Mouse (Mus musculus): ENCODE results near the gene Sipa1l2. TPM values are rescaled to one million over a fixed set of nuclear protein-coding genes. Genes with fewer than 3 reads are reported as not detected.

Sipa1l2 gene
- total RNA-seq, 1 experiment from 2014 or later = 39.0 TPM

DNA sequence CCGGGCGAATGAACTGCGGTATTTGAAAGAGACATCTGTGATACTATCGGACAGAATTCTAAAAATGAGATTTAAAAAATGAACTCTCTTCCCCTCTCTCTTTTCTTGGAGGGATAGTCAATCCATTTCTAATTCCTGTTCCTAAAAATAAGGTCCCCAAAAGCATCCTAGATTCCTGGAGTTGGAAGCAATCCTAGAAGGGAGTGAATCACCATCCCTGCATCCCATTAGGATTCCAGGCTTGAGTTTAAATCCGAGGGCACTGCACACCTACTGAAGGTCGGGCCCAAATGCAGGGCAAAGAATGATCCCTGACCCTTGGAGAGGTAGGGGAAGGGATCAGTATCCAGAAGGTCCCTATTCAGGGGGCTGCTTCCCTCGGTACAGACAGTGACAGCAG, 17.0 kb upstream of the Sipa1l2 start:
- ATAC-seq (ENCODE audit: extremely low read depth, insufficient number of reproducible peaks, low FRiP score, poor library complexity, severe bottlenecking) = no peak

DNA sequence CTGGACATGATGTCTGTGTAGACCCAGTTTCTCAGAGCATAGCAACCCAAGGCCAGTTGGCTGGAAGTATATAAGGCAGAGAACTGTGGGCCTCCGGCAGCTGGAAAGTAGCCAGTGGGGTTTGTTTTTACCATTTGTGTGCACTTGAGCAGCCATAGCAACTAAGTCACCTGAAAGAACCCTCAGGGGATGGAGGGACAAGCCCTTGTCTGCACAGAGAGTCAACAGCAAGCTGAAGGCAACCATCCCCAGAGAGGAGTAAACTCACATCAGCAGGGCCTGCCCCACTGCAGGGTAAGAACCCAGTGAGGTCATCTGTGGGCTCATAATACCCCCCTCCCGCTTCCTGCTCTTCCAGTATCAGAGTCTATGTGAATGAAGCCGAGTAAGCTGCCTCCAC, 14.7 kb upstream of the Sipa1l2 start:
- no peak for ATAC-seq (ENCODE audit: extremely low read depth, insufficient number of reproducible peaks, low FRiP score, poor library complexity, severe bottlenecking)

DNA sequence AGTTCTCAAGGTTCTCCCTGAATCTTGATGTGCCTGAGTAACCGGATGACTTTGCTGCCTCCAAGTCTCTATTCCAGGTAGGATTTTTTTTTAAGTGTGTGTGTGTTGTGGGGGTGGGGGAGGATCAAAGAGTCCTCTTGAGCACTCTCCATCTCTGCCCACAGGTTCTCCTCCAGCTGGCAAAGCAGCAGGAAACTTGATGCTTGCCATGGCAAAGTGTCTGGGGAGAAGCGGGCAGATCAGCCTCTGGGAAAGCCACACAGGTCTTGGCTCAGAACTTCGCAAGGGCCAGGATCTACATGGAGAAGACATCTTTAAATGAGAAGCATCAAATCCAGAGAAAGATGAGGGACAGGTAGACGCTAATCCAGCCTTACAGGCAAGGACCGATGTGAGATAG, 10.8 kb upstream of the Sipa1l2 start:
- ATAC-seq (ENCODE audit: extremely low read depth, insufficient number of reproducible peaks, low FRiP score, poor library complexity, severe bottlenecking) = no peak

DNA sequence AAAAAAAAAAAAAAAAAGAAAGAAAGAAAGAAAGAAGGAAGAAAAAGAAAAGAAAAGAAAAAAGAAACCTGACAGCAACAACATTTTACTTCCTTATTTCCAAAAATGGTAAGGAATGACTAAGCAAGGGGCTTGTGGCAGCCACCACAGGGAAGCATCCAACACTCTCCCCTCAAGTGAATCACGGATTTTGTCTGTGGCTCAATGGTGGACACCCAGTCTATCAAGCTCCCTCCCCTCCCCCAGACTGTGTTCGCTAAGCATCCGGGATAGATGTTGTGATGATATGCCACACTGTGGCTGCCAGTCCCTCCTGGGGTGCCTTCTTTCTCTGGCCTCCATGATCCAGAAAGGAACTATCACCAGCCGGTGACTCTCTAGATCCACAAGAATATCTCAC, 6.5 kb upstream of the Sipa1l2 start:
- no peak for ATAC-seq (ENCODE audit: extremely low read depth, insufficient number of reproducible peaks, low FRiP score, poor library complexity, severe bottlenecking)

DNA sequence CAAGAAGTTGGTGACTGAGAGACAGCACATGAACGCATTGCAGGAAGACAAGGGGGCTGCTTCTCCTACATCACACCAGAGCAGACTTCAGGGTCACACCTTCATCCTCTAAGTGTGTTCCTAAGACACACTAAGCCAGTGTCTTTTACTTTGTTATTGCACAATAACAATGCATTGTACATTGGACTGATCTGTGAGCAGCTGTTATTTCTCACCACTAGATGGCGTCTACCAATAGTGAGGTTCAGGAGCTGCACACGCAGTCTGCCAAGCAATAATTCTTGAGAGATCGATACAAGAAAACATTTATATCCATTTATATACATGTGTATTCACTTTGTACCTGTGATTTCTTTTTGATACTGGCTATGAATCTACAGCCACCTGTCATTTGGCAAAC, 4.7 kb upstream of the Sipa1l2 start:
- ATAC-seq (ENCODE audit: extremely low read depth, insufficient number of reproducible peaks, low FRiP score, poor library complexity, severe bottlenecking) = peak; percentile 44; the same call in 1 of the 2 replicates

DNA sequence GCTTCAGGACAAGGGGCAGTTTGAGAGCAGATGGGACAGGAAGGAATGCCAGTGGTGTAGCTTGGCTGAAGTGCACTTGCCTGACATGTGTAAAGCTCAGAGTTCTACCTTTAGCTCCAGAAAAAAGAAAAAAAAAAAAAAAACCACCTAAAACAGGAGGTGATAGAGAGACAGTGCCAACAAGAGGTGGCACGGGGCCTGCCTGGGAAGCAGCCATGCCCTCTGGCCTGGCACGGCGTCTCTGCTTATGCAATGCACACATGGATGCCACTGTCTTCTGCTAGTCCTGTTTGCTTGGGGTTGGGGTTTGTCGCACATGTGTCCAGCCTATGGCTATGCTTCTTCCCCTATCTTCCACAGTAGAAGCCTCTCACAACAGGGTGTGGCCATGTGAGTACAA, 2.6 kb upstream of the Sipa1l2 start:
- ATAC-seq (ENCODE audit: extremely low read depth, insufficient number of reproducible peaks, low FRiP score, poor library complexity, severe bottlenecking) = no peak

DNA sequence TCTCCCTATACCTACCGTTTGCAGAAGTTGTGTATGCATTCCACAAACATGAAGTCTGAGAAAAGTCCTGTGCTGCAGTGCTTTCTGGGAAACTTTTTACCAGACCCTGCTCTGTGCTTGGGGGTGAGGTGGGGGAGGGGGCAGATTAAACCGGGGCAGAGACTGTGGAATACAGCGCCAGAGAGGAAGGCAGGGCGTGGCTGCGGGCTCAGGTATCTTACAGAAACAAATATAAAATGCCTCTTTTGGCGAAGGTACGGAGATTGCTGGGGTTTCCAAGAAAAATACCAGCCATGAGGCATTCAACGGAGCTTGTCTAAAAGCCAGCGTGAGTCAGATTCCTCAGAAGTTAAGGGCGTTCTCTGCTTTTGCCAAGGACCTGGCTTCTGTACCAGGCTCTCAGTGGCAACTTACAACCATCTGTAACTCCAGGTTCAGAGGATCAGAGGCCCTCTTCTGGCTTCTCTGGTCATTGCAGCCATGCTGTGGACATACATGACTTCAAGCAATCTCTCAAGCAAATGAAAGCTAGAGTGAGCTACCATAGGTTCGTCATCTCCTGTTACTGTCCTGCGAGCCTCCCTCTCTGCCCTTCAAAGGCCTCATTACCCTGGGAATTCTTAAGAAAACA, 1.3 kb upstream of the Sipa1l2 start:
- no peak for ATAC-seq (ENCODE audit: extremely low read depth, insufficient number of reproducible peaks, low FRiP score, poor library complexity, severe bottlenecking)

DNA sequence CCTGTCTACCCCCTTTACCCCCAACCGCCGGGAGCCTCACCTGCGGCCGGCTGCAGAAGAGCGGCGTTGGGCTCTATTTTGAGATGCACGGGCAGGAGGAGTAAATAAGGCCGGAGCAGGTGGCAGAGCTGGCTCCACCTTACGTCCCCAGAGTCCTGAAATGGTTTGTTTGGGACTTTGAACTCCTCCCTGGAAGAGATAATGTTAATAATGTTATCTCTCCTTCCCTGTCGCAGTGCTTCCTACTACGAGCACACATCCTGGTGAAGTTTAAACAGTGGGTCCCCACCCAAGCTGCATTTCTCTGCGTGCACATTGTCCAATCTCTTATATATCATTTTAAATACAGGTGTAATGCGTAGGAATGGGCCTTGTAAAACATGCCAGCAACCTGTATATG, 781 bp upstream of the Sipa1l2 start:
- ATAC-seq (ENCODE audit: extremely low read depth, insufficient number of reproducible peaks, low FRiP score, poor library complexity, severe bottlenecking) = no peak

DNA sequence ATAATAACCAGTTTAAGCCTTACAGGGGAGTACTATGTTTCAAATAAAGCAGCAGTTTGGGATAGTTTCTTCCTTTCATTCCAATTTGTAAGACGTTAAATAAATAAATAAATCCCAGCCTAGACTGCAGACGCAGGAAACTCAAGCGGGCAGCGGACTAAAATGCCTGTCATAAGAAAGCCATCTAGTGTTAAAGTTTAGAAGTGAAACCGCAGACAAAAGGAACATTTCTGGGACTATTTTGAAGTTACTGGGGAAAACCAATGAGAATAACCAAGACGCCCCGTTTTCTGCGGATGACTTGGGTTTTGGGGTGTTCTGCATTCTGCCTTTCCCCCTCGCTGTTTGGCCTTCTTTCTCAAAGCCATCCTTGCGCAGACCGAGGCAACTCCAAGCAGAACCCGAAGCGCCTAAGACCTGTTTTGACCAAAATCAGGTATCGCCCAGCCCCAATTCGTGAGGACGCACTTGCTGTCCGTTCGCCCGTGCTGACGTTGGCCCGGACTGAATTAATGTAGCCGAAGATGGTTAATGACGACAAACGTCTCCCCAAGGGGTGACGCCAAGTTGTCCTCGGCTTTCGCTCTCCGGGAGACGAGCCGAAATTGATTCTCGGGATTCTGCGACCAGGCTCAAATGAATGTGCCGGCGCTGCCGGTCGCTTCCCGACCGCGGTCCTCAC, 616 bp downstream of the Sipa1l2 start:
- ATAC-seq (ENCODE audit: extremely low read depth, insufficient number of reproducible peaks, low FRiP score, poor library complexity, severe bottlenecking) = no peak

DNA sequence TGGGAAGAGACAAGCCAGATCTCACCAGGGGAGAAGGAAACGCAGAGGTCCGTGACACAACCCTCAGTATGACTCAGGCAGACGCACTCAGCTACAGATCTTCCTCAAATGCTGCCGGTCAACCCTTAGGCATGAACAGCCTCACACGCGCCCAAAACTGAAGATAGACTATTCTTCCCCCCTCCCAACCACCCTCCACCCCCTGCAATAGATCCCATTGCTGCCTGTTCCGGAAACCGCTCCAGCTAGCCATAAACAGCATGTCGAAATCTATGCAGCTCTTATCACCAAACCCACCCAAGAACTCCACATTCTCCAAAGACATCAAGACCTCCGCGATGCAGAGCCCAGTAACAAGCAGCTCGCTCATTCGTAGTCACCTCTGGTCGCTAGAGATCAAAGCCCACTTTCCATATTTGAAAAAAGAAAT, 1.2 kb downstream of the Sipa1l2 start:
- ATAC-seq (ENCODE audit: extremely low read depth, insufficient number of reproducible peaks, low FRiP score, poor library complexity, severe bottlenecking) = peak; percentile 65

DNA sequence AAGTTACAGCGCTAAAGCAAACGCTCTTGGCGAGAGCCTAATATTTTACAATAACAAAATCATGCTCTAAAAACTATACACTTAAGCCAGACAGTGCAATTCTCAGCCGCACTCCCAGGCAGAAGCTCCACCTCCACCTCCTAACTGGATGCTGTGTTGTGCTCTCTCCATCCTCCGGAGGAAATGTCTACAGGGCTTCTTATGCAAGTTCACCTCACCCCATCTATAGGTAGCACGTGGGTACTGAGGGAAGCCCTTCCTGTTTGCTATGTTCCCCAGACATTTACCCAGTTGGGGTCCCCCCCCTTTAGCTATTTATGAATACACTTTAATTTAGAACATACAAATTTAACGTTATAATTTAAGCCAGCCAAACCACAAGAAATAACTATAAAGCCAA, 2.0 kb downstream of the Sipa1l2 start:
- ATAC-seq (ENCODE audit: extremely low read depth, insufficient number of reproducible peaks, low FRiP score, poor library complexity, severe bottlenecking) = peak; percentile 42

DNA sequence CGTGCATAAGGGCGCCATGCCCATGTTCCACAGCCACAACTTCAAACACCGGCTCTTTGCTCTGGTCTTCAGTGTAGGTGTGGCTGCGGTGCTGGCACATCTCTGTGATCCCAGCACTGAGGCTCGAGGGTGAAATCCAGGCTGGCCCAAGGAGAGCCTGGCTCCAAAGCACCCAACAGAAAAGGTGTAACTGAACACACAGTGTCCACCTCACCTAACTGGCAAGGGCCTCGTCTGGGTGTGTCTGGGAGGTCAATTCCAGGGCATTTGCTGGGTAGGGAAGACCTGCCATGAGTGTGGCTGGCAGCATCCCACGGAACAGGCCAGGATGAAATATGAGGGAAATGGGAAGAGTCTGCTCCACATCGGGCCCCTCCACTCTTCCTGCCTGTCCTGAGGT, 6.7 kb downstream of the Sipa1l2 start:
- no peak for ATAC-seq (ENCODE audit: extremely low read depth, insufficient number of reproducible peaks, low FRiP score, poor library complexity, severe bottlenecking)

DNA sequence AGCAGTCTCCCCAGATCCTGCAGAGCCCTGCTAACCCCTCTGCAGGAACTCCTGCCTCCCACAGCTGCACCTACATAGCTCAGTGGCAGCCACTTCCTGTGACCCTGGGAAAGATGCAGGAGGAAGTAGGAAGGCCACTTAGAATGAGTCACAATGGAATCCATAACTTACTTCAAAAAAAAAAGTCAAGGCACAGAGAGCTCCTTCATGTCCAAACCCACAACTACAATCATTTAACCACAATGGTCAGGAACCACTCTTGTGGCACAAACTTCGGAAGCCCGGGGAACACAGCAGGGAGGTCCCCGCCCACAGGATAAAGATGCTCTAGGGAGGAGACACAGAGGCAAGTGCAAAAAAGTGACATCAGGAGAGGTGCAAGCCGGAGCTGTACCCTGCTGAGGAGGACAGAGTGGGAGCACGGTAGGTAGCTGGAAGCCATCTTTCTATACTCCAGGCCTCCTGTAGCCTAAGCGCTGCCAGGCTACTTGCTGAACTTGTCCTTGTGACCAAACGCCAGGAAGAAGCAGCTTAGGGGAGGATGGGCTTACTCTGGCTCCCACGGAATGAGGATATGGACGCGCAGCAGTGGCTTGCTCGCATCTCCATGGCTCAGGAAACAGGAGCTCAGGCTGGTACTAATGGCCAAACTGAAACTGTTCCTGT, 8.7 kb downstream of the Sipa1l2 start:
- no peak for ATAC-seq (ENCODE audit: extremely low read depth, insufficient number of reproducible peaks, low FRiP score, poor library complexity, severe bottlenecking)

DNA sequence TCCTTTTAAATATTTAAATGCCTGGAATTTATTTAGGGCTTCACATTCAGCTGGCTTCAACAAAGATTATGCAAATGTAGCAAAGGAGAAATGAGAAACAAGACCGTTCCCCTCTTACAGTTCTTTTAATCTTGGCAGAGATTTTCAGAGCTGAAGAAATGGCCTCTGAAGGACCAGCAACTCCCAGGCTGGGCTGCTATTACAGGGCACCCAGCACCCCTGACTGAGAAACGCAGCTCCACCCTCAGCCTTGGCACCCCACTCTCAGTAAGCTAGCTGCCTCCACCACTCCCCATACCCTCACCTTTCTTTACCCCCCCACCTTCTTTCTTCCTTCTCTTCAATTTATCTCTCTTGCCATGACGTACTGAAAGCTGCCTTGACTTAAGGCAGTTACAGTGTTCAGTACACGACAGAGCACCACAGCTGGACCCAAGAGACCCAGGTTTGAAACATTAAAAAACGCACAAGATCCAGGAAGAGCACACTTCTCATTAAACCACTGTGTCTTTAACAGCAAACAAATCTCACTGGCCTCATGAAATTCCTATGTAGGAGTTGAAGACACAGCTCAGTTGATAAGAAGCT, 10.4 kb downstream of the Sipa1l2 start:
- peak; percentile 9; the same call in 1 of the 2 replicates for ATAC-seq (ENCODE audit: extremely low read depth, insufficient number of reproducible peaks, low FRiP score, poor library complexity, severe bottlenecking)

DNA sequence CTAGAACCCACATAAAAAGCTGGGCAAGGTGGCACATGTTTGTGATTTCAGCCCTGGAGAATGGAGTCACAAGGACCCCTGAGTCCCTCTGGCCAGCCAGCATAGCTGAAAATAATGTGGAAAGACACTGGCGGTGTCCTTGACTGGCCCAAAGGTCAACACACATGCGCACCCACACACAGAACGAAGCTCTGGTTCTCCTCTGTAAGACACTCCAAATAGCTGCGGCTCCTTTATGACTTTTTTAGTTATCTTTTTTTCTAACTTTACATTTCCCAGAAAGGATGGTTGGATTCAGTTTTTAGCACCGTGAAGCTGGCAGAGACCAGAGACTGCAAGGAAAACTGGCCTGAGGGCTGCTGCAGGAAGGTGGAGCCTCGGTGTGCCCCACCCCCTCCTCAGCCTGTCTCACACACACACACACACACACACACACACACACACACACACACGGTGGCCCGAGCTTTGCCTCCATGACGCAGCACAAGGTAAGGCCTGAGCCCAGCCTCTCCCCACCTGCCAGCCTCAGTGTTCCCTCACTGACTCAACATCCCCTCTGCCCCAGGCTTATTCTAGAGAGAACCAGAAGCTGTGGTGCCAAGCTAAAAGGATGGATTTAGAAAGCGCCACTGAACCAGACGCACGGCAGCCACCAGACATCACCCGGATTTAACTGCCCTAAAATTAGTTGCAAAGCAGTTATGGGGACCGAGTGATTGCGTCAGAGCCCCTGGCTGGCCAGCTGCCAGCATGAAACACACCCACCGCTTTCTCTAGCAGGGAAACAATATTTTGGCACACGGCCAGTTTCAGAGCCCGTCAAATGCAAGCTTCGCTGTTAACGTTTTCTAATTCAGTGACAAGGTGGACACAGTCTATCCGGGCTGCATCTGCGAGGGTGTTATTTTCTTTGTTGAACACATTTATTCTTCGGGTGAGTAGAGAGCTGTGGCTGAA, 11.2 kb downstream of the Sipa1l2 start:
- ATAC-seq (ENCODE audit: extremely low read depth, insufficient number of reproducible peaks, low FRiP score, poor library complexity, severe bottlenecking) = peak; percentile 57

DNA sequence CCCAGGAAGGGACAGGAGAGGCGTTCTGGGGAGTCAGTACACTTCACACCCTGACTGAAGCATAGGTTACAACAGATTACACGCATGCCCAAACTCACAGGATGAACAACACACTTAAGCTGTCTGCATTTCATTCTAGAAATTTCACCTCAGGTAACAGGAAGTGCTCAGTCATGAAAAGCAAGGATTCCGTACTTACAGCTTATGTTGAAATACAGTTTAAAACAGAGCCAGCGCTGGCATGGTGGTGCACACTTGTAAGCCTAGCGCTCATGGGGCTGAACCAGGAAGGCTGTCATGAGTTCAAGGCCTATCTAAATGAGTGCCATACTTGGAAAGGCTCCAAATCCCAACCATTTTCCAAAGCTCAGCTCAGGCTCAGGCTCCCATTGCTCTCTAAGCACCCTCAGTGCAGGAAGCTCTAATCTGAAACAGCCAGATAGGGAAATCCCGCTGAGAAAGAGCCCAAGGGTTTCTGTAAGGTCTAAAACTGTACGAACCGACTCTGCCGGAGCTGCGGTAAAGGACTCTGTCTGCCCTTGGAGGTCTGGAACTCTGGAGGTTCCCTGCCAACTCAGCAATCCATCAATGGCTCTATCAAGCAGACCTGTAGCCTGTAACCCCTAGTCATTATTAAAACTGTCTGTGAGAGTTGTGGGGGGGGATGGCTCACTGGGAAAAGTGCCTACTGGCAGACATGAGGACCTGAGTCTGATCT, 12.1 kb downstream of the Sipa1l2 start:
- ATAC-seq (ENCODE audit: extremely low read depth, insufficient number of reproducible peaks, low FRiP score, poor library complexity, severe bottlenecking) = peak; percentile 17; the same call in 1 of the 2 replicates

DNA sequence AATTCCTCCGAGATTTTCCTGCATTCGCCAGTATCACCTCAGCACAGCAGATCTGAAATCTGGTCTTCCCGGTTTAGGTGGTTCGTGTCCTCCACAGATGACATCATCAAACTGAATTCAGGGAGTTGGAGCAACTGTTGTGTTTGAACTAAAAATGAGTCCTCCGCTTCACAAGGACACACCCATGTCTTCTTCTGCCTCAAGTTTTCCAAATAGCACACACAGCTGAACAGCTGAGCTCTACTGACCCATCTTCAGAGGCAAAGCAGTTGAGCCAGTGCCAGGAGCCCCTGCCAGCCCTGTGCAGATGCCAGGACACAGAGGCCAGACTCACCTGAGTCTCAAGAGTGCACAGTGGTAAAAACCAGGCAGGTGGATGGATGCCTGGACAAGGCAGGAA, 12.9 kb downstream of the Sipa1l2 start:
- ATAC-seq (ENCODE audit: extremely low read depth, insufficient number of reproducible peaks, low FRiP score, poor library complexity, severe bottlenecking) = no peak

DNA sequence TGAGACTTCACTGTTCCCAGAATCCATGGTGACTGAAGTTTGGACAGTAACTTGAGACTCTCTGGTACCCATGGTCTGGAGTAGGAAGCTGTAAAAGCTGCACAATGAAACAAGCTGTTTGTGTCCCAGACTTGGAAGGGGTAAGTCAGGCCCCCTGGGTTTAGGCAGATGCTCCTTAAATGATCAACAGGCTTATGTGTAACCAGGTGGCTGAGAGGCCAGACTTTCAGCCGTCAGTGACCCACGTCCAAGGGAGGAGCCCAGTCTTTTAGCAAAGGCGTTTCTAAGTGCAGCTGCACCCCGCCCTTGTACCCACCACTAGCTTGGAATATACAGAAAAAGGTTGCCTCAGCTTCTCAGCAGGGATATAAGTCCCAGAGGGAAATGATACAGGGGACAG, 19.0 kb downstream of the Sipa1l2 start:
- ATAC-seq (ENCODE audit: extremely low read depth, insufficient number of reproducible peaks, low FRiP score, poor library complexity, severe bottlenecking) = no peak
